20 mouse cellular contexts compared by ENCODE assay signal in the genomic region with DNA sequence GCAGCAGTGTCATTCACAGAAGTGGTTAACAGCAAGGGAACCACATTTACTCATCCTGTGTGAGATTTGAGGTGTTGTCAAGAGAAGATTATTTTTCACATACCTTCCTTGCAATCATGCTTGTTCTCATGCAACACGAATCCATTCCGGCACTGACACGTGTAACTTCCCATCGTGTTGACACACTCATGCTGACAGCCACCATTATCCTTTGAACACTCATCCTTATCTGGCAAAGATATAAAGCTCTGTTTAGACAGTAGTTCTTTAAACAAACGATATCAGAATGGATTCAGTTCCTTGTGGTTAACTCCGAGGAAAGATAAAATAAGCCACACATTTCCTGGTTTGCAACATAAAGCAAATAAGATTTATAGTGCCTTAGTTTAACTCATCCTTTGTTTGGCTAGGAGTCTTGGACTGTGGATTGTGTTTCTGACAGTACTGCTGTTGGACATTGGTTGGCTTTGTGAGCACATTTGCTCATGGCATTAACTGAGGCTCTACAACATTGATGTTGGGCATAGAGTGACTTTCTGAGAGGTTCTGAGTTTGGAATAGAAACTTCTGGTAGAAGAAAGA.
"Had no signal": no experiment of that assay in that cellular context is flagged by ENCODE, and none has a peak within 500 bp of the region (broad histone marks: within the 10 kb centered on the region; RNA-seq: fewer than 3 reads in every experiment).

No protein-coding gene starts in this region.

- H3K4me1 ChIP-seq: kidney, embryonic 15.5 days; liver, embryonic 13.5 days; megakaryocyte, embryonic 14.5 days; midbrain, embryonic 12.5 days; midbrain, embryonic 15.5 days; neural tube, embryonic 12.5 days; neural tube, embryonic 15.5 days had no signal

- DNase-seq: kidney, adult 11 months; kidney, adult 8-10 months; kidney, postnatal 25 days; layer of hippocampus, postnatal 36 days; liver, embryonic 13.5 days; lung, adult 2 months; lung, postnatal 10 days; right cerebral cortex, adult 18-20 months; right cerebral cortex, postnatal 14 days; right cerebral cortex, postnatal 4 days; thymus, postnatal 25 days had no signal

- H3K4me3 ChIP-seq: kidney, embryonic 15.5 days; layer of hippocampus, adult 2 months; left cerebral cortex, adult 2 months; liver, embryonic 13.5 days; megakaryocyte, embryonic 14.5 days; midbrain, embryonic 12.5 days; midbrain, embryonic 15.5 days; neural tube, embryonic 12.5 days; neural tube, embryonic 15.5 days had no signal

- H3K4me2 ChIP-seq: kidney, embryonic 15.5 days; liver, embryonic 13.5 days; midbrain, embryonic 12.5 days; midbrain, embryonic 15.5 days; neural tube, embryonic 12.5 days; neural tube, embryonic 15.5 days had no signal

- H3K9ac ChIP-seq: kidney, embryonic 15.5 days; liver, embryonic 13.5 days; midbrain, embryonic 12.5 days; midbrain, embryonic 15.5 days; neural tube, embryonic 12.5 days; neural tube, embryonic 15.5 days had no signal

- H3K36me3 ChIP-seq: kidney, embryonic 15.5 days; liver, embryonic 13.5 days; midbrain, embryonic 12.5 days; midbrain, embryonic 15.5 days; neural tube, embryonic 12.5 days; neural tube, embryonic 15.5 days had no signal

- H3K27ac ChIP-seq: kidney, embryonic 15.5 days; layer of hippocampus, adult 2 months; left cerebral cortex, adult 2 months; liver, embryonic 13.5 days; macrophage; midbrain, embryonic 12.5 days; midbrain, embryonic 15.5 days; neural tube, embryonic 12.5 days; neural tube, embryonic 15.5 days had no signal

- H3K27me3 ChIP-seq: kidney, embryonic 15.5 days; liver, embryonic 13.5 days; megakaryocyte, embryonic 14.5 days; midbrain, embryonic 12.5 days; midbrain, embryonic 15.5 days; neural tube, embryonic 12.5 days; neural tube, embryonic 15.5 days had no signal

- H3K9me3 ChIP-seq: kidney, embryonic 15.5 days; liver, embryonic 13.5 days; megakaryocyte, embryonic 14.5 days; midbrain, embryonic 12.5 days; midbrain, embryonic 15.5 days; neural tube, embryonic 12.5 days; neural tube, embryonic 15.5 days had no signal

- ATAC-seq: midbrain, embryonic 15.5 days had no signal
